Mouse (Mus musculus) thymus, adult 2 months (tissue): Measurements from ENCODE around the gene Sympk.

Experiments
- CTCF ChIP-seq: fragments of 200-500 bp; IDR thresholded peaks from 2 replicates; pipeline ENCODE4 v1.5.1; 2012; ENCODE audit warnings: mild to moderate bottlenecking, control low read depth, low read length, moderate library complexity, borderline replicate concordance; ENCODE audit not compliant: control insufficient read depth, poor library complexity, insufficient read depth; ENCODE audit errors: extremely low read depth
- POLR2A ChIP-seq: fragments of 200-500 bp; IDR thresholded peaks from 2 replicates; pipeline ENCODE4 v1.6.1; 2012; ENCODE audit warnings: mild to moderate bottlenecking, low read length, control low read depth, moderate library complexity; ENCODE audit not compliant: control insufficient read depth, poor library complexity, insufficient read depth; ENCODE audit errors: extremely low read depth

- TF ChIP-seq CTCF, result no peak
- no peak for TF ChIP-seq POLR2A
Observed at GRCm38 (mm10) chr7:19091913-19092312, 67.7 kb downstream of the Sympk start.
